33 mouse cellular contexts compared by ENCODE assay signal in genomic region chr11:70345546-70345945, GRCm38 (mm10). TPM values are rescaled to one million over a fixed set of nuclear protein-coding genes. Genes with fewer than 3 reads are reported as not detected.
"Had no signal": no experiment of that assay in that cellular context is flagged by ENCODE, and none has a peak within 500 bp of the region (broad histone marks: within the 10 kb centered on the region; RNA-seq: fewer than 3 reads in every experiment).

No protein-coding gene starts in this region.

- H3K4me2 ChIP-seq: heart, embryonic 12.5 days; hindbrain, embryonic 12.5 days; hindbrain, embryonic 14.5 days; intestine, embryonic 15.5 days; limb, embryonic 13.5 days; limb, embryonic 15.5 days; liver, embryonic 12.5 days had no signal

- H3K9ac ChIP-seq: heart, embryonic 12.5 days; hindbrain, embryonic 12.5 days; hindbrain, embryonic 14.5 days; intestine, embryonic 15.5 days; limb, embryonic 13.5 days; limb, embryonic 15.5 days; liver, embryonic 12.5 days; liver, embryonic 14.5 days had no signal

- H3K27ac ChIP-seq: gastrocnemius, adult 2 months; heart, adult 2 months; hindbrain, embryonic 10.5 days; hindbrain, embryonic 12.5 days; hindbrain, embryonic 14.5 days; intestine, embryonic 15.5 days; layer of hippocampus, adult 2 months; left cerebral cortex, adult 2 months; limb, embryonic 13.5 days; limb, embryonic 15.5 days; liver, embryonic 12.5 days; liver, embryonic 14.5 days had no signal

- DNase-seq: gastrocnemius, adult 2 months; gastrocnemius, postnatal 10 days; gastrocnemius, postnatal 25 days; heart, adult 2 months; heart, postnatal 10 days; heart, postnatal 36 days; kidney, adult 18-20 months; kidney, adult 8-10 months; kidney, postnatal 10 days; kidney, postnatal 25 days; kidney, postnatal 4 days had no signal

- H3K36me3 ChIP-seq: heart, embryonic 12.5 days; hindbrain, embryonic 10.5 days; hindbrain, embryonic 12.5 days; intestine, embryonic 15.5 days; limb, embryonic 13.5 days; limb, embryonic 15.5 days; liver, embryonic 12.5 days had no signal

- H3K4me1 ChIP-seq: heart, embryonic 12.5 days; hindbrain, embryonic 10.5 days; hindbrain, embryonic 12.5 days; intestine, embryonic 15.5 days; limb, embryonic 13.5 days; limb, embryonic 15.5 days; liver, embryonic 12.5 days had no signal

- ATAC-seq: hindbrain, embryonic 16.5 days; inflammation-experienced regulatory T-cells, adult 6 months; intestine, embryonic 15.5 days; intestine, postnatal 0 days; liver, embryonic 12.5 days had no signal

- H3K9me3 ChIP-seq: heart, embryonic 12.5 days; hindbrain, embryonic 10.5 days; hindbrain, embryonic 12.5 days; intestine, embryonic 15.5 days; limb, embryonic 13.5 days; limb, embryonic 15.5 days; liver, embryonic 12.5 days had no signal

- H3K4me3 ChIP-seq: gastrocnemius, adult 2 months; heart, adult 2 months; heart, embryonic 12.5 days; hindbrain, embryonic 10.5 days; hindbrain, embryonic 12.5 days; intestine, embryonic 15.5 days; layer of hippocampus, adult 2 months; left cerebral cortex, adult 2 months; limb, embryonic 13.5 days; limb, embryonic 15.5 days; liver, embryonic 12.5 days had no signal

RNA-seq across cellular contexts. Expression of gene Alox15, which starts 6.3 kb away (rescaled TPM):
- total RNA-seq: layer of hippocampus, postnatal 10 days; layer of hippocampus, postnatal 25 days; left cerebral cortex, adult 2 months; left cerebral cortex, postnatal 14 days had no signal
- polyA plus RNA-seq: heart, embryonic 14.5 days; hindbrain, embryonic 12.5 days; hindbrain, embryonic 16.5 days; liver, adult 2 months had no signal

RNA-seq across cellular contexts. Expression of gene Alox12e, which starts 23.1 kb away (rescaled TPM):
- total RNA-seq: gastrocnemius, adult 2 months; gastrocnemius, postnatal 10 days; gastrocnemius, postnatal 25 days; granulocyte monocyte progenitor cell, adult 5-6 weeks; heart, postnatal 10 days; heart, postnatal 36 days; layer of hippocampus, adult 2 months; layer of hippocampus, postnatal 10 days; layer of hippocampus, postnatal 25 days; liver, adult 2 months had no signal
- polyA plus RNA-seq: heart, embryonic 12.5 days; heart, embryonic 14.5 days; hindbrain, embryonic 10.5 days; hindbrain, embryonic 12.5 days; hindbrain, embryonic 14.5 days; inflammation-experienced regulatory T-cells, adult 6 months; intestine, embryonic 15.5 days; intestine, postnatal 0 days; kidney, embryonic 14.5 days; limb, embryonic 11.5 days; limb, embryonic 13.5 days; liver, adult 2 months had no signal
